Comparison of ENCODE assay signal across 10 mouse cellular contexts in genomic region chr13:35486125-35486524, GRCm38 (mm10).
A peak's percentile ranks its signal among the peaks of the same experiment; 100 is the strongest.
DNase-seq lines count a peak whose midpoint lies in the region; ATAC-seq and TF ChIP-seq lines count a peak whose summit lies in the region.
"Had no signal": no experiment of that assay in that cellular context is flagged by ENCODE, and none has a peak within 500 bp of the region (broad histone marks: within the 10 kb centered on the region; RNA-seq: fewer than 3 reads in every experiment).

No protein-coding gene starts in this region.

- H3K36me3 ChIP-seq in embryonic facial prominence, embryonic 14.5 days (ENCODE audit: control insufficient read depth, insufficient read depth, low read length), result no peaks in the 10 kb centered on the region
- H3K36me3 ChIP-seq in embryonic facial prominence, embryonic 10.5 days (replicated peaks), result no peaks in the 10 kb centered on the region
- H3K36me3 ChIP-seq in midbrain, embryonic 13.5 days, result no peaks in the 10 kb centered on the region
- no peaks in the 10 kb centered on the region for H3K36me3 ChIP-seq in midbrain, embryonic 10.5 days
- H3K36me3 ChIP-seq in kidney, adult 2 months (ENCODE audit: control insufficient read depth, insufficient read depth, low read length), result no peaks in the 10 kb centered on the region
- H3K36me3 ChIP-seq: stomach, embryonic 15.5 days had no signal

- 0 out of 2 replicates have a peak, but pooled peaks cover 7% of the 10 kb centered on the region for H3K9me3 ChIP-seq in embryonic facial prominence, embryonic 14.5 days (ENCODE audit: control insufficient read depth, low read length)
- H3K9me3 ChIP-seq in embryonic facial prominence, embryonic 10.5 days, result no peaks in the 10 kb centered on the region
- no peaks in the 10 kb centered on the region for H3K9me3 ChIP-seq in midbrain, embryonic 13.5 days
- H3K9me3 ChIP-seq in midbrain, embryonic 10.5 days (replicated peaks), result no peaks in the 10 kb centered on the region
- H3K9me3 ChIP-seq: stomach, embryonic 15.5 days had no signal

- peaks cover 3% of the 10 kb centered on the region; the same call in 1 of the 2 replicates for H3K4me1 ChIP-seq in embryonic facial prominence, embryonic 14.5 days (ENCODE audit: control insufficient read depth, insufficient read depth, low read length)
- no peaks in the 10 kb centered on the region for H3K4me1 ChIP-seq in embryonic facial prominence, embryonic 10.5 days
- H3K4me1 ChIP-seq in midbrain, embryonic 13.5 days (replicated peaks), result no peaks in the 10 kb centered on the region
- H3K4me1 ChIP-seq in midbrain, embryonic 10.5 days, result no peaks in the 10 kb centered on the region
- no peaks in the 10 kb centered on the region for H3K4me1 ChIP-seq in kidney, adult 2 months (ENCODE audit: control insufficient read depth, insufficient read depth, low read length)
- H3K4me1 ChIP-seq: stomach, embryonic 15.5 days had no signal

- 72% methylated on average over 4 of the region's 4 CpGs for WGBS in embryonic facial prominence, embryonic 14.5 days
- 90% methylated on average over 4 of the region's 4 CpGs for WGBS in embryonic facial prominence, embryonic 10.5 days
- 95% methylated on average over 4 of the region's 4 CpGs for WGBS in midbrain, embryonic 13.5 days
- 88% methylated on average over 4 of the region's 4 CpGs for WGBS in midbrain, embryonic 10.5 days
- WGBS in kidney, adult 2 months, result 51% methylated on average over 4 of the region's 4 CpGs

- no peak overlapping the region for H3K9ac ChIP-seq in embryonic facial prominence, embryonic 14.5 days (ENCODE audit: low read depth, low read length)
- H3K9ac ChIP-seq in midbrain, embryonic 13.5 days (replicated peaks), result no peak overlapping the region
- H3K9ac ChIP-seq: stomach, embryonic 15.5 days had no signal

- TF ChIP-seq CTCF in kidney, adult 2 months (conservative IDR thresholded peaks at IDR 0.05; ENCODE audit: insufficient read depth, insufficient read length, low read depth, low read length), result no peak

- H3K27ac ChIP-seq in embryonic facial prominence, embryonic 14.5 days (replicated peaks; ENCODE audit: low read depth, low read length), result no peak overlapping the region
- no peak overlapping the region for H3K27ac ChIP-seq in embryonic facial prominence, embryonic 10.5 days (replicated peaks)
- no peak overlapping the region for H3K27ac ChIP-seq in midbrain, embryonic 13.5 days
- H3K27ac ChIP-seq in midbrain, embryonic 10.5 days (replicated peaks), result no peak overlapping the region
- H3K27ac ChIP-seq in kidney, adult 2 months (ENCODE audit: insufficient read depth, low read depth, low read length), result no peak overlapping the region
- H3K27ac ChIP-seq: left cerebral cortex, adult 2 months; stomach, embryonic 15.5 days had no signal

- no peak overlapping the region for H3K4me3 ChIP-seq in embryonic facial prominence, embryonic 14.5 days (ENCODE audit: low read depth, low read length)
- H3K4me3 ChIP-seq in embryonic facial prominence, embryonic 10.5 days, result no peak overlapping the region
- no peak overlapping the region for H3K4me3 ChIP-seq in midbrain, embryonic 13.5 days (replicated peaks)
- no peak overlapping the region for H3K4me3 ChIP-seq in midbrain, embryonic 10.5 days
- H3K4me3 ChIP-seq in kidney, adult 2 months (ENCODE audit: insufficient read depth, low read depth, low read length), result no peak overlapping the region
- H3K4me3 ChIP-seq: left cerebral cortex, adult 2 months; stomach, embryonic 15.5 days had no signal

- peak; percentile 87 for DNase-seq in embryonic facial prominence, embryonic 14.5 days (ENCODE audit: low spot score)
- DNase-seq in embryonic facial prominence, embryonic 10.5 days (ENCODE audit: low spot score), result no peak
- DNase-seq in midbrain, embryonic 10.5 days (ENCODE audit: low spot score), result no peak
- peak; percentile 61 for DNase-seq in kidney, adult 2 months
- DNase-seq in lung, postnatal 25 days (ENCODE audit: low spot score), result peak; percentile 83
- no peak for DNase-seq in urinary bladder, postnatal 10 days (ENCODE audit: low spot score)

- TF ChIP-seq POLR2A in kidney, adult 2 months (IDR thresholded peaks at IDR 0.05; ENCODE audit: low read depth, low read length), result no peak

- peak; percentile 94 for ATAC-seq in embryonic facial prominence, embryonic 14.5 days (ENCODE audit: low read depth)
- 0 out of 2 replicates have a peak, but pooled peaks have one; percentile 20 for ATAC-seq in midbrain, embryonic 13.5 days
- no peak for ATAC-seq in megakaryocyte, adult 5-6 weeks (ENCODE audit: poor library complexity, severe bottlenecking)

- H3K4me2 ChIP-seq in embryonic facial prominence, embryonic 14.5 days (ENCODE audit: low read depth, low read length), result no peak overlapping the region
- H3K4me2 ChIP-seq in midbrain, embryonic 13.5 days (replicated peaks), result no peak overlapping the region
- H3K4me2 ChIP-seq: stomach, embryonic 15.5 days had no signal

- H3K27me3 ChIP-seq in embryonic facial prominence, embryonic 14.5 days (replicated peaks; ENCODE audit: control insufficient read depth, insufficient read depth, low read length), result no peaks in the 10 kb centered on the region
- H3K27me3 ChIP-seq in embryonic facial prominence, embryonic 10.5 days (replicated peaks; ENCODE audit: low read depth, poor library complexity, severe bottlenecking), result no peaks in the 10 kb centered on the region
- no peaks in the 10 kb centered on the region for H3K27me3 ChIP-seq in midbrain, embryonic 13.5 days
- no peaks in the 10 kb centered on the region for H3K27me3 ChIP-seq in midbrain, embryonic 10.5 days (ENCODE audit: low read depth, poor library complexity, severe bottlenecking)
- no peaks in the 10 kb centered on the region for H3K27me3 ChIP-seq in kidney, adult 2 months (replicated peaks; ENCODE audit: control insufficient read depth, insufficient read depth, low read length)
- H3K27me3 ChIP-seq: stomach, embryonic 15.5 days had no signal

Comparison
In these comparisons a context has a peak if more than half of its experiments do, and no peak if none do; other contexts are left out.
1. DNase-seq: peak in embryonic facial prominence, embryonic 14.5 days (single experiment), kidney, adult 2 months (single experiment) and lung, postnatal 25 days (single experiment); none in embryonic facial prominence, embryonic 10.5 days (single experiment), midbrain, embryonic 10.5 days (single experiment) and urinary bladder, postnatal 10 days (single experiment).